Mouse (Mus musculus) intestine, embryonic 16.5 days (tissue): ENCODE data around the gene Arhgap9. TPM values are rescaled to one million over a fixed set of nuclear protein-coding genes. Genes with fewer than 3 reads are reported as not detected.

ENCODE experiments used
- ATAC-seq: fragments of 200-750 bp; cut with Nextera tagmentation; 2 replicates; pipeline ENCODE4 v1.8.0; 2017; ENCODE audit warnings: moderate TSS enrichment, moderate library complexity
- H3K27ac ChIP-seq: fragments of 300-500 bp; sonication (generic); 2 replicates; pipeline ENCODE4 v1.5.1; 2014; ENCODE audit warnings: mild to moderate bottlenecking, low read length
- H3K27me3 ChIP-seq: fragments of 300-500 bp; sonication (generic); replicated peaks from 2 replicates; pipeline ENCODE4 v1.6.1; 2014; ENCODE audit warnings: low read length, control low read depth, mixed read lengths; ENCODE audit not compliant: control insufficient read depth, insufficient read depth
- H3K36me3 ChIP-seq: fragments of 300-500 bp; sonication (generic); 2 replicates; pipeline ENCODE4 v1.6.1; 2014; ENCODE audit warnings: low read length, control low read depth; ENCODE audit not compliant: control insufficient read depth, insufficient read depth
- H3K4me1 ChIP-seq: fragments of 300-500 bp; sonication (generic); 2 replicates; pipeline ENCODE4 v1.6.1; 2014; ENCODE audit warnings: low read length, control low read depth, mixed read lengths; ENCODE audit not compliant: control insufficient read depth, insufficient read depth
- H3K4me2 ChIP-seq: fragments of 300-500 bp; sonication (generic); 2 replicates; pipeline ENCODE4 v1.6.1; 2014; ENCODE audit warnings: low read depth, low read length, control low read depth
- H3K4me3 ChIP-seq: fragments of 300-500 bp; sonication (generic); 2 replicates; pipeline ENCODE4 v1.5.1; 2014; ENCODE audit warnings: mild to moderate bottlenecking, low read length
- H3K9ac ChIP-seq: fragments of 300-500 bp; sonication (generic); 2 replicates; pipeline ENCODE4 v1.6.1; 2014; ENCODE audit warnings: low read depth, low read length
- H3K9me3 ChIP-seq: fragments of 300-500 bp; sonication (generic); 2 replicates; pipeline ENCODE4 v1.6.1; 2016; ENCODE audit warnings: low read length, control low read depth; ENCODE audit not compliant: control insufficient read depth
- WGBS: fragments of 180-500 bp; shearing (Covaris S2); extraction: QIAGEN DNeasy Blood & Tissue Kit; methylation state at CpG from one replicate; pipeline ENCODE4 v1.1.7; 2014; 5-methylcytosine and 5-hydroxymethylcytosine counted together
- polyA plus RNA-seq: library from polyadenylated mRNA; unstranded; fragments of >200 nt; fragmentation: Nextera tagmentation; extraction: Ambion mirVana; gene quantifications from 2 replicates; pipeline ENCODE4 v1.2.1, GENCODE M21; 2015

The Arhgap9 gene
- polyA plus RNA-seq, 1 experiment from 2014 or later: 7.9 TPM

DNA sequence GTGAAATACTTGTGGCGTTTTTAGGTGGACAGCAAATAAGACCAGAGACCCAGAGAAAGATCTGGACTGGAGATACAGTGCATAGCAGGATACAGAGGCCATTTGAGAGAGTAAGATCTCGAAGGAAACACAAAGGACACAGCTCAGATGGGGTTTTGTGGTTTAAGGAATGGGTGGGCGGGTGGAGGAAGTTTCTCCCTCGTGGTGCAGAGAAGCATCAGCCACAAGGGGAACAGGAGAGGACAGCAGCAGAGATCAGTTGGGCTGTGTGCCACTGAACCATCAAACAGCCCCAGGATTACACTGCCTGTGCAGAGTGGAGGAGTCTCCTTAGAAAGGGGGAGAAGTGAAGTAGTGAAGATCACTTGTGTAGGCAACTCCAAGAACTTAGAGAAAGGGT lies 3.8 kb upstream of the Arhgap9 start:
- Histone ChIP-seq H3K9me3 (no peaks in the 10 kb centered on the region), H3K4me2 (no peak overlapping the region), H3K36me3 (no peaks in the 10 kb centered on the region), H3K27ac (no peak overlapping the region), H3K9ac (no peak overlapping the region), H3K4me1 (0 out of 2 replicates have a peak, but pooled peaks cover 3% of the 10 kb centered on the region), H3K4me3 (no peak overlapping the region), H3K27me3 (no peaks in the 10 kb centered on the region)
- WGBS: 39% methylated on average over 4 of the region's 4 CpGs
- ATAC-seq: no peak

GRCm38 (mm10) chr10:127319969-127320368 lies 1.8 kb upstream of the Arhgap9 start:
- Histone ChIP-seq H3K36me3 (no peaks in the 10 kb centered on the region), H3K27me3 (0 out of 2 replicates have a peak, but pooled peaks cover 2% of the 10 kb centered on the region), H3K4me1 (0 out of 2 replicates have a peak, but pooled peaks cover 3% of the 10 kb centered on the region), H3K9ac (no peak overlapping the region), H3K4me3 (no peak overlapping the region), H3K9me3 (no peaks in the 10 kb centered on the region), H3K27ac (no peak overlapping the region), H3K4me2 (no peak overlapping the region)
- no peak for ATAC-seq
- 73% methylated on average over 7 of the region's 7 CpGs for WGBS

DNA sequence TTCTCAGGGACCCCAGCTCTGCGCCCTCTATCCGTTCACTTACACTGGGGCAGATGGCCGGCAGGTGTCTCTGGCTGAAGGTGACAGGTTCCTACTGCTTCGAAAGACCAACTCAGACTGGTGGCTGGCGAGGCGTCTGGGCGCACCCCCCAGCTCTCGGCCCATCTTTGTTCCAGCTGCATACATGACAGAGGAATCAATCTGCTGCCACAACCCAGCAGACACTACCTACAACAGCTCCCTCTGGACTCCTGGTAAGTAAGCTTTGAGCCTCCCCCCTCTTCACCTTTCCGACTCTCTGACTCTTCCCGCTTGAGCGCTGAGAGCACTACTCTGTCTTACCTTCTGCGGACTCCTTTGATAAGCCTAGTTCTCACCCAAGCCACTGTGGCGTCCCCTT lies 414 bp downstream of the Arhgap9 start:
- Histone ChIP-seq H3K4me3 (no peak overlapping the region), H3K27ac (no peak overlapping the region), H3K36me3 (no peaks in the 10 kb centered on the region), H3K9me3 (no peaks in the 10 kb centered on the region), H3K27me3 (0 out of 2 replicates have a peak, but pooled peaks cover 5% of the 10 kb centered on the region), H3K4me2 (no peak overlapping the region), H3K9ac (no peak overlapping the region), H3K4me1 (peaks cover 19% of the 10 kb centered on the region)
- no peak for ATAC-seq
- 58% methylated on average over 13 of the region's 13 CpGs for WGBS

GRCm38 (mm10) chr10:127322669-127323068 lies 905 bp downstream of the Arhgap9 start:
- 0 out of 2 replicates have a peak overlapping the region, but pooled peaks have one; percentile 8 for H3K27ac ChIP-seq
- 0 out of 2 replicates have a peak overlapping the region, but pooled peaks have one; percentile 2 for H3K9ac ChIP-seq
- no peak overlapping the region for H3K4me3 ChIP-seq
- H3K27me3 ChIP-seq: peaks cover 9% of the 10 kb centered on the region
- ATAC-seq: no peak
- no peaks in the 10 kb centered on the region for H3K36me3 ChIP-seq
- H3K9me3 ChIP-seq: no peaks in the 10 kb centered on the region
- peaks cover 19% of the 10 kb centered on the region for H3K4me1 ChIP-seq
- 54% methylated on average over 4 of the region's 4 CpGs for WGBS
- no peak overlapping the region for H3K4me2 ChIP-seq

DNA sequence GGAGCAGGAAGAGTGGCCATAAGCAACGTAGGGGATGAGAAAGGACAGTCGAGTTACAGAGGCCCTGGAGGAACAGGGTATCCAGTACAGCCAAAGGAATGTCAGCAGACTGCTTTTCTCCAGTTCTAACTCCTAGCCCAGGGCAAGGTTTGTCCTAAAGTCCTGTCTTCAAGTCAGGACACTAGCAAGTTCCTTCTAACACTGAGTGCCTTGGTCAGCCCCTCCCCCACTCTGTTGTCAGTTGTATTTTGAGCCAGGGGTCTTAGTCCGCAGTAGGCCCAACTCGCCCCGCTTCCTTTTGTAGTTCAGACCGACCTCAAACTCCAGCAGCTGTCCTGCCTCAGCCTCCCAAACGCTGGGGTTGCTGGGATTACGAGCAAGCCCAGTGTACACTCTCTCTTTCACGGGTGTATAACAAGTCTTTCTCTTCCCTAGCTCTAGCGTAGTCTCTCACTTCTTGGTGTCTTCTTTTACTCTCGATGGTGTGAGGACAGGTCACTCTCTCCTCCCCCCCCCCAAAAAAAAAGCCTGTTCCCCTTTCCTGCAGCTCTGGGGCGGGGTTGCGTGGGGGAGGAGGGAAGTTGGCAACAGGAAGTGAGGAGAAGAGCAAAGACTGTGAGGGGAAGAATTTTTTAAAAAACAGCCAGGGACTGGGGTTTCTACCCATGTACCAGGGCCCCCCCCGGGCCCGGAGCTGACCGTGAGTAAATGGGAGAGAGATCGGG lies 1.5 kb downstream of the Arhgap9 start:
- H3K36me3 ChIP-seq: no peaks in the 10 kb centered on the region
- peaks cover 14% of the 10 kb centered on the region for H3K27me3 ChIP-seq
- no peak overlapping the region for H3K4me2 ChIP-seq
- ATAC-seq: no peak
- 76% methylated on average over 17 of the region's 17 CpGs for WGBS
- H3K4me1 ChIP-seq: peaks cover 19% of the 10 kb centered on the region
- H3K9me3 ChIP-seq: no peaks in the 10 kb centered on the region
- H3K4me3 ChIP-seq: peak overlapping the region; percentile 18
- H3K27ac ChIP-seq: no peak overlapping the region
- no peak overlapping the region for H3K9ac ChIP-seq

GRCm38 (mm10) chr10:127324495-127324894 lies 2.7 kb downstream of the Arhgap9 start:
- H3K9me3 ChIP-seq: no peaks in the 10 kb centered on the region
- 9% methylated on average over 7 of the region's 7 CpGs for WGBS

DNA sequence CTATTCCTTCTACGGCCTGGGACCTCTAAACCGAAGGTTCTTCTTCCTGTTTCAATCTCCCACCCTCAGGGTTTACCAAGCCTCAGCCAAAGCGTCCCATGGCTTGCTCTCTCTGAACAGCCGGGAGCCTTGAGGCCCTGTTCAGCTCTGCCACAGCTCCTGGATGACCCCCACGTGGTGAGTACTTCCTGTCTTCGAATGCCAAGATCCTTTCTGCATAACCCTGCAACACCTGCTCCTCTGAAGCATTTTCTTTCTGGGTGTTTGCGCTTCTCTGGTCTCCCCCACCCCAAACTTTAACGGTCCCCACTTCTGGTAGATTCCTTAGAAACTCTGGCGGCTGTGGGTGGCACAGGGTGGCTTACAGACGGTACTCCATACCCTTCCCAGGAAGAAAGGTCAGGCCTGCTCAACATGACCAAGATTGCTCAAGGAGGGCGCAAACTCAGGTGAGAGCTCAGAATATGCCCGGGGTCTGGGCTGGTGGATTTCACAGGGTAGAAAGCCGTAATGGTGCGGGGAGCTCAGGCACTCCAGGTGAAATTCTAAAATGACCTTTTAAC lies 3.8 kb downstream of the Arhgap9 start:
- ATAC-seq: no peak; the same call in 1 of the 2 replicates

More at GRCm38 (mm10) chr10:127324495-127324894, 2.7 kb downstream of the Arhgap9 start:
- peak; percentile 15; the same call in 1 of the 2 replicates for ATAC-seq
- no peak overlapping the region for H3K9ac ChIP-seq
- no peak overlapping the region for H3K4me3 ChIP-seq
- no peaks in the 10 kb centered on the region for H3K36me3 ChIP-seq
- no peak overlapping the region for H3K27ac ChIP-seq
- H3K27me3 ChIP-seq: peaks cover 16% of the 10 kb centered on the region
- peaks cover 19% of the 10 kb centered on the region for H3K4me1 ChIP-seq
- H3K4me2 ChIP-seq: no peak overlapping the region

GRCm38 (mm10) chr10:127326017-127326801 lies 4.4 kb downstream of the Arhgap9 start:
- ATAC-seq: peak; percentile 55
- Histone ChIP-seq H3K4me3 (peak overlapping the region; percentile 62), H3K9me3 (no peaks in the 10 kb centered on the region), H3K4me2 (peak overlapping the region; percentile 96), H3K27ac (no peak overlapping the region), H3K27me3 (peaks cover 17% of the 10 kb centered on the region), H3K4me1 (peaks cover 19% of the 10 kb centered on the region), H3K36me3 (no peaks in the 10 kb centered on the region), H3K9ac (peak overlapping the region; percentile 72)
- 2% methylated on average over 54 of the region's 54 CpGs for WGBS

More for the DNA sequence above, 3.8 kb downstream of the Arhgap9 start:
- H3K27me3 ChIP-seq: peaks cover 17% of the 10 kb centered on the region
- peak overlapping the region; percentile 96 for H3K4me2 ChIP-seq
- peak overlapping the region; percentile 72 for H3K9ac ChIP-seq
- no peaks in the 10 kb centered on the region for H3K9me3 ChIP-seq
- peak overlapping the region; percentile 62 for H3K4me3 ChIP-seq
- WGBS: 37% methylated on average over 14 of the region's 14 CpGs
- H3K4me1 ChIP-seq: peaks cover 19% of the 10 kb centered on the region
- H3K36me3 ChIP-seq: no peaks in the 10 kb centered on the region
- no peak overlapping the region for H3K27ac ChIP-seq

GRCm38 (mm10) chr10:127326828-127327227 lies 5.1 kb downstream of the Arhgap9 start:
- 10% methylated on average over 29 of the region's 29 CpGs for WGBS
- no peak for ATAC-seq
- H3K36me3 ChIP-seq: no peaks in the 10 kb centered on the region
- peak overlapping the region; percentile 72 for H3K9ac ChIP-seq
- peak overlapping the region; percentile 62 for H3K4me3 ChIP-seq
- peaks cover 17% of the 10 kb centered on the region for H3K27me3 ChIP-seq
- no peak overlapping the region for H3K27ac ChIP-seq
- peak overlapping the region; percentile 96 for H3K4me2 ChIP-seq
- no peaks in the 10 kb centered on the region for H3K9me3 ChIP-seq
- peaks cover 19% of the 10 kb centered on the region for H3K4me1 ChIP-seq
